Mouse (Mus musculus): ENCODE results near the gene Rbms3.

GRCm38 (mm10) chr9:117200067-117200658 is 429.6 kb downstream of the Rbms3 start:
- TF ChIP-seq CTCF (IDR thresholded peaks at IDR 0.05) (no peak), POLR2A (IDR thresholded peaks at IDR 0.05; ENCODE audit: insufficient read depth, low read depth, low read length) (no peak), EP300 (IDR thresholded peaks at IDR 0.05; ENCODE audit: insufficient read depth, low read depth, low read length) (no peak)
